Mouse (Mus musculus): Measurements from ENCODE around the gene Xlr3a. TPM values are rescaled to one million over a fixed set of nuclear protein-coding genes. Genes with fewer than 3 reads are reported as not detected.
A peak's percentile ranks its signal among the peaks of the same experiment; 100 is the strongest.
"Not testable (repeated sequence)": the region's sequence is repeated elsewhere in the genome, so short reads cannot be mapped to it uniquely, and the experiment has no call there.

Gene Xlr3a
- 4.2 and 6.4 TPM in 2 replicates for polyA plus RNA-seq (2016; fragmentation: Nextera tagmentation; extraction: Ambion mirVana)

GRCm38 (mm10) chrX:73096941-73097508, at the start of gene Xlr3a:
TSS of gene Xlr3a (minus strand) at chrX:73097095.
- not testable (repeated sequence) for H3K4me3 ChIP-seq; H3K4me1 ChIP-seq; H3K9ac ChIP-seq; ATAC-seq (ENCODE audit: low FRiP score); H3K27me3 ChIP-seq; H3K36me3 ChIP-seq; H3K9me3 ChIP-seq (replicated peaks); H3K27ac ChIP-seq; H3K4me2 ChIP-seq (replicated peaks)
- WGBS = 77% methylated on average over 13 of the region's 13 CpGs

- ATAC-seq (ENCODE audit: low FRiP score) = peak; percentile 40; the same call in 1 of the 2 replicates
- not testable (repeated sequence) for H3K36me3 ChIP-seq; H3K27me3 ChIP-seq; H3K4me3 ChIP-seq; H3K27ac ChIP-seq; H3K4me2 ChIP-seq (replicated peaks); H3K9me3 ChIP-seq (replicated peaks); H3K9ac ChIP-seq; H3K4me1 ChIP-seq
- no CpG with 5 or more reads among the region's 7 CpGs for WGBS
These were observed 46.3 kb upstream of the Xlr3a start for GRCm38 (mm10) chrX:73143218-73143618.

- H3K4me3 ChIP-seq; H3K36me3 ChIP-seq; H3K9me3 ChIP-seq (replicated peaks); H3K27ac ChIP-seq; H3K4me2 ChIP-seq (replicated peaks); H3K27me3 ChIP-seq; H3K9ac ChIP-seq; ATAC-seq (ENCODE audit: low FRiP score); H3K4me1 ChIP-seq: not testable (repeated sequence)
- WGBS = no CpG with 5 or more reads among the region's 12 CpGs
These were observed 26.2 kb upstream of the Xlr3a start for GRCm38 (mm10) chrX:73122859-73123829.

- not testable (repeated sequence) for H3K9ac ChIP-seq; H3K4me3 ChIP-seq; H3K27ac ChIP-seq; H3K36me3 ChIP-seq; H3K4me2 ChIP-seq (replicated peaks); H3K4me1 ChIP-seq; H3K27me3 ChIP-seq; H3K9me3 ChIP-seq (replicated peaks); ATAC-seq (ENCODE audit: low FRiP score)
- WGBS = no CpG with 5 or more reads among the region's 7 CpGs
These were observed 19.9 kb upstream of the Xlr3a start, which contains the start of gene Gm14685 for GRCm38 (mm10) chrX:73116747-73117146. TSS of gene Gm14685 (plus strand) at chrX:73117047.

GRCm38 (mm10) chrX:73082267-73083055, 14.4 kb downstream of the Xlr3a start, which contains the start of gene Xlr4a:
TSS of gene Xlr4a (minus strand) at chrX:73082478.
- H3K27me3 ChIP-seq; H3K36me3 ChIP-seq; H3K4me2 ChIP-seq (replicated peaks); H3K4me1 ChIP-seq; H3K4me3 ChIP-seq; H3K27ac ChIP-seq; H3K9ac ChIP-seq; H3K9me3 ChIP-seq (replicated peaks); ATAC-seq (ENCODE audit: low FRiP score): not testable (repeated sequence)
- 85% methylated on average over 19 of the region's 19 CpGs for WGBS

GRCm38 (mm10) chrX:73066765-73067312, 30.1 kb downstream of the Xlr3a start:
- H3K4me2 ChIP-seq (replicated peaks); H3K9ac ChIP-seq; ATAC-seq (ENCODE audit: low FRiP score); H3K9me3 ChIP-seq (replicated peaks); H3K4me1 ChIP-seq; H3K27ac ChIP-seq; H3K36me3 ChIP-seq; H3K4me3 ChIP-seq; H3K27me3 ChIP-seq: not testable (repeated sequence)
- WGBS = 50% methylated on average over 1 of the region's 5 CpGs

- H3K27ac ChIP-seq = no peak within 1 kb of the TSS
- peak within 1 kb of the TSS; percentile 51 for H3K9ac ChIP-seq
- no peaks in the 10 kb centered on the region for H3K9me3 ChIP-seq (replicated peaks)
- H3K27me3 ChIP-seq = 0 out of 2 replicates have a peak, but pooled peaks cover 6% of the 10 kb centered on the region
- ATAC-seq (ENCODE audit: low FRiP score) = no peak; the same call in 1 of the 2 replicates
- 47% methylated on average over 6 of the region's 7 CpGs for WGBS
- H3K36me3 ChIP-seq = no peaks in the 10 kb centered on the region
- 0 out of 2 replicates have a peak, but pooled peaks cover 5% of the 10 kb centered on the region for H3K4me1 ChIP-seq
- H3K4me2 ChIP-seq (replicated peaks) = peak within 1 kb of the TSS; percentile 57
- H3K4me3 ChIP-seq = peak within 1 kb of the TSS; percentile 31
These were observed 32.5 kb downstream of the Xlr3a start, which contains the start of gene Pnma3 for GRCm38 (mm10) chrX:73064415-73064793. TSS of gene Pnma3 (plus strand) at chrX:73064787.

GRCm38 (mm10) chrX:73063512-73064414, 33.1 kb downstream of the Xlr3a start:
- Histone ChIP-seq H3K4me2 (replicated peaks) (peak overlapping the region; percentile 57), H3K9ac (peak overlapping the region; percentile 51), H3K36me3 (no peaks in the 10 kb centered on the region), H3K9me3 (replicated peaks) (no peaks in the 10 kb centered on the region), H3K4me1 (0 out of 2 replicates have a peak, but pooled peaks cover 5% of the 10 kb centered on the region), H3K4me3 (peak overlapping the region; percentile 31), H3K27me3 (0 out of 2 replicates have a peak, but pooled peaks cover 6% of the 10 kb centered on the region), H3K27ac (no peak overlapping the region)
- WGBS = 32% methylated on average over 24 of the region's 24 CpGs
- peak; percentile 86 for ATAC-seq (ENCODE audit: low FRiP score)

- no peaks in the 10 kb centered on the region for H3K36me3 ChIP-seq
- ATAC-seq (ENCODE audit: low FRiP score) = no peak
- WGBS = 62% methylated on average over 5 of the region's 5 CpGs
- no peak overlapping the region for H3K9ac ChIP-seq
- 0 out of 2 replicates have a peak, but pooled peaks cover 5% of the 10 kb centered on the region for H3K4me1 ChIP-seq
- H3K4me3 ChIP-seq = no peak overlapping the region
- no peaks in the 10 kb centered on the region for H3K9me3 ChIP-seq (replicated peaks)
- no peak overlapping the region for H3K27ac ChIP-seq
- 0 out of 2 replicates have a peak, but pooled peaks cover 6% of the 10 kb centered on the region for H3K27me3 ChIP-seq
- no peak overlapping the region for H3K4me2 ChIP-seq (replicated peaks)
These were observed 34.6 kb downstream of the Xlr3a start for GRCm38 (mm10) chrX:73062323-73062722.

GRCm38 (mm10) chrX:73061528-73061927, 35.4 kb downstream of the Xlr3a start:
- H3K9me3 ChIP-seq (replicated peaks) = no peaks in the 10 kb centered on the region
- H3K4me2 ChIP-seq (replicated peaks) = no peak overlapping the region
- no peak for ATAC-seq (ENCODE audit: low FRiP score)
- H3K27me3 ChIP-seq = 0 out of 2 replicates have a peak, but pooled peaks cover 6% of the 10 kb centered on the region
- no peak overlapping the region for H3K9ac ChIP-seq
- 0 out of 2 replicates have a peak, but pooled peaks cover 5% of the 10 kb centered on the region for H3K4me1 ChIP-seq
- H3K27ac ChIP-seq = no peak overlapping the region
- H3K4me3 ChIP-seq = no peak overlapping the region
- WGBS = 91% methylated on average over 1 of the region's 1 CpGs
- H3K36me3 ChIP-seq = no peaks in the 10 kb centered on the region
